Mouse (Mus musculus) left cerebral cortex, adult 6 months (tissue): Measurements from ENCODE around the gene Olfr859. TPM values are rescaled to one million over a fixed set of nuclear protein-coding genes. Genes with fewer than 3 reads are reported as not detected.

ENCODE experiments used
- long read RNA-seq, 2 experiments: library from polyadenylated mRNA; unstranded; transcript quantifications; one replicate each; pipeline ENCODE4 v2.0.0; 2019 to 2020
- polyA plus RNA-seq: library from polyadenylated mRNA; unstranded; fragments of <200 nt; fragmentation: Nextera tagmentation; gene quantifications from 2 replicates; pipeline ENCODE4 v1.2.3, GENCODE M21; 2021

Olfr859 gene
- polyA plus RNA-seq: not detected in 2 replicates
- long read RNA-seq, experiment 1: 0 reads
- long read RNA-seq, experiment 2: 0 reads

DNA sequence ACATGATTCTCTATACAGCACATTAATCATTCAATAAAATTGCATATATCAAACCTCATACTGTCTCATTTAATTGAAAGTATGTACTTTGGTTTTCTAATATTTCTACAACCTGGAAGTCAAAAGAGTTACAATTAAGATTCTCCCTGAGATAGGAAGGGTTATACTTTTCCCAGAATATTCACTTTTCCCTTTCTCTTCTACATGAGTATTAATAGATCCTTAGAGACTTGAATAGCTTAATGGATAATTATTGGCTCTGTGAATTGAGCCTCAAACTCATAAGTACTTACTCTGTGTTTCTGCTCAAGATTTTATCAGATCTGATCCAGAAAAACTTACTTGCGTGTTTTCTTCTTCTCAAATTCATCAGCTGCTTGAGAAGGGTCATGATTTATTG lies at the start of gene Olfr859:
Gene Olfr859, plus strand, starts transcription at position 301 of the 400 bp plus-strand sequence.

GRCm38 (mm10) chr9:19779983-19780382 lies 24.7 kb upstream of the Olfr859 start, which contains the start of gene Olfr58:
Olfr58 (plus strand) TSS chr9:19780283.

GRCm38 (mm10) chr9:19849647-19850046 lies 44.9 kb downstream of the Olfr859 start, which contains the start of gene Olfr860:
Olfr860 (minus strand) TSS chr9:19849747.

Other genes with a start within 250 kb of the Olfr859 start
- not detected in 2 replicates for gene Olfr854, start 237.5 kb upstream of the Olfr859 start, polyA plus RNA-seq
- not detected in 2 replicates for gene Olfr855, start 222.3 kb upstream of the Olfr859 start, polyA plus RNA-seq
- 11.9 and 14.5 TPM in 2 replicates for gene Zfp317, start 182.8 kb upstream of the Olfr859 start, polyA plus RNA-seq
- gene Olfr857, start 95.5 kb upstream of the Olfr859 start, polyA plus RNA-seq: not detected in 2 replicates
- gene Olfr58, start 24.6 kb upstream of the Olfr859 start, polyA plus RNA-seq: not detected in 2 replicates
- not detected in 2 replicates for gene Olfr860, start 44.8 kb downstream of the Olfr859 start, polyA plus RNA-seq
- not detected in 2 replicates for gene Olfr862, start 83.1 kb downstream of the Olfr859 start, polyA plus RNA-seq
- gene Olfr77, start 112.0 kb downstream of the Olfr859 start, polyA plus RNA-seq: 0.36 and 0.44 TPM in 2 replicates
- not detected in 2 replicates for gene Olfr866, start 223.1 kb downstream of the Olfr859 start, polyA plus RNA-seq